ENCODE assay signal across 27 mouse cellular contexts in genomic region chr15:93755989-93756388, GRCm38 (mm10).
DNase-seq lines count a peak whose midpoint lies in the region; ATAC-seq lines count a peak whose summit lies in the region.
"Had no signal": no experiment of that assay in that cellular context is flagged by ENCODE, and none has a peak within 500 bp of the region (broad histone marks: within the 10 kb centered on the region; RNA-seq: fewer than 3 reads in every experiment).

No protein-coding gene starts in this region.

- no peaks in the 10 kb centered on the region for H3K4me1 ChIP-seq in forebrain, embryonic 15.5 days
- H3K4me1 ChIP-seq in forebrain, embryonic 10.5 days: no peaks in the 10 kb centered on the region
- peaks cover 3% of the 10 kb centered on the region; the same call in 1 of the 2 replicates for H3K4me1 ChIP-seq in kidney, embryonic 15.5 days
- H3K4me1 ChIP-seq in midbrain, embryonic 10.5 days: no peaks in the 10 kb centered on the region

- no peaks in the 10 kb centered on the region for H3K36me3 ChIP-seq in forebrain, embryonic 15.5 days
- H3K36me3 ChIP-seq in forebrain, embryonic 10.5 days (replicated peaks): no peaks in the 10 kb centered on the region
- no peaks in the 10 kb centered on the region for H3K36me3 ChIP-seq in kidney, embryonic 15.5 days
- no peaks in the 10 kb centered on the region for H3K36me3 ChIP-seq in midbrain, embryonic 10.5 days
- H3K36me3 ChIP-seq: embryonic facial prominence, embryonic 10.5 days; embryonic facial prominence, embryonic 15.5 days; limb, embryonic 10.5 days; limb, embryonic 15.5 days; liver, embryonic 13.5 days; neural tube, embryonic 15.5 days had no signal

- H3K27ac ChIP-seq in forebrain, embryonic 15.5 days (replicated peaks): no peak overlapping the region
- no peak overlapping the region for H3K27ac ChIP-seq in forebrain, embryonic 10.5 days
- no peak overlapping the region for H3K27ac ChIP-seq in kidney, embryonic 15.5 days
- no peak overlapping the region for H3K27ac ChIP-seq in midbrain, embryonic 10.5 days (replicated peaks)
- H3K27ac ChIP-seq: embryonic facial prominence, embryonic 10.5 days; embryonic facial prominence, embryonic 15.5 days; hindbrain, embryonic 14.5 days; limb, embryonic 10.5 days; limb, embryonic 15.5 days; liver, embryonic 13.5 days; neural tube, embryonic 15.5 days had no signal

- no peaks in the 10 kb centered on the region for H3K27me3 ChIP-seq in forebrain, embryonic 15.5 days
- H3K27me3 ChIP-seq in forebrain, embryonic 10.5 days (ENCODE audit: poor library complexity, severe bottlenecking): no peaks in the 10 kb centered on the region
- H3K27me3 ChIP-seq in kidney, embryonic 15.5 days: no peaks in the 10 kb centered on the region
- H3K27me3 ChIP-seq in midbrain, embryonic 10.5 days (ENCODE audit: low read depth, poor library complexity, severe bottlenecking): no peaks in the 10 kb centered on the region
- H3K27me3 ChIP-seq: embryonic facial prominence, embryonic 15.5 days; limb, embryonic 15.5 days; liver, embryonic 13.5 days; megakaryocyte, embryonic 14.5 days; neural tube, embryonic 15.5 days had no signal

- no peak for ATAC-seq in forebrain, embryonic 15.5 days (replicated peaks)
- ATAC-seq in kidney, embryonic 15.5 days (replicated peaks; ENCODE audit: low FRiP score): no peak
- ATAC-seq: lung, postnatal 0 days had no signal

- peak; percentile 30 for DNase-seq in adrenal gland, postnatal 10 days
- DNase-seq in adrenal gland, postnatal 36 days: no peak
- no peak for DNase-seq in forebrain, embryonic 10.5 days (ENCODE audit: extremely low spot score, low spot score)
- no peak for DNase-seq in kidney, postnatal 25 days
- DNase-seq in layer of hippocampus, adult 8-10 months (ENCODE audit: low spot score in 2 of 2): no peak
- no peak for DNase-seq in midbrain, embryonic 10.5 days (ENCODE audit: low spot score)
- DNase-seq: cerebellum, adult 18-20 months; gastrocnemius, postnatal 36 days; heart, postnatal 4 days; kidney, adult 18-20 months; layer of hippocampus, adult 9-11 months; liver, embryonic 13.5 days; lung, adult 18-20 months; lung, postnatal 4 days; midbrain, embryonic 14.5 days; retina, postnatal 1 day; right cerebral cortex, postnatal 14 days had no signal

- no peaks in the 10 kb centered on the region for H3K9me3 ChIP-seq in forebrain, embryonic 15.5 days
- no peaks in the 10 kb centered on the region for H3K9me3 ChIP-seq in forebrain, embryonic 10.5 days
- no peaks in the 10 kb centered on the region for H3K9me3 ChIP-seq in kidney, embryonic 15.5 days (replicated peaks)
- H3K9me3 ChIP-seq in midbrain, embryonic 10.5 days (replicated peaks): no peaks in the 10 kb centered on the region
- H3K9me3 ChIP-seq: embryonic facial prominence, embryonic 10.5 days; embryonic facial prominence, embryonic 15.5 days; limb, embryonic 10.5 days; limb, embryonic 15.5 days; liver, embryonic 13.5 days; megakaryocyte, embryonic 14.5 days; neural tube, embryonic 15.5 days had no signal

- no peak overlapping the region for H3K9ac ChIP-seq in forebrain, embryonic 15.5 days (replicated peaks)
- H3K9ac ChIP-seq in kidney, embryonic 15.5 days: no peak overlapping the region
- H3K9ac ChIP-seq: embryonic facial prominence, embryonic 15.5 days; hindbrain, embryonic 14.5 days; limb, embryonic 15.5 days; liver, embryonic 13.5 days; neural tube, embryonic 15.5 days had no signal

- peak overlapping the region; percentile 24 for H3K4me2 ChIP-seq in forebrain, embryonic 15.5 days (replicated peaks)
- H3K4me2 ChIP-seq in kidney, embryonic 15.5 days: 0 out of 2 replicates have a peak overlapping the region, but pooled peaks have one; percentile 3
- H3K4me2 ChIP-seq: embryonic facial prominence, embryonic 15.5 days; hindbrain, embryonic 14.5 days; limb, embryonic 15.5 days; liver, embryonic 13.5 days; neural tube, embryonic 15.5 days had no signal

- 0 out of 2 replicates have a peak overlapping the region, but pooled peaks have one; percentile 7 for H3K4me3 ChIP-seq in forebrain, embryonic 15.5 days
- no peak overlapping the region for H3K4me3 ChIP-seq in forebrain, embryonic 10.5 days
- no peak overlapping the region for H3K4me3 ChIP-seq in kidney, embryonic 15.5 days (replicated peaks)
- H3K4me3 ChIP-seq in midbrain, embryonic 10.5 days: no peak overlapping the region
- H3K4me3 ChIP-seq: embryonic facial prominence, embryonic 10.5 days; embryonic facial prominence, embryonic 15.5 days; limb, embryonic 10.5 days; limb, embryonic 15.5 days; liver, embryonic 13.5 days; megakaryocyte, embryonic 14.5 days; neural tube, embryonic 15.5 days had no signal

- 55% methylated on average over 5 of the region's 5 CpGs for WGBS in forebrain, embryonic 15.5 days
- WGBS in forebrain, embryonic 10.5 days: 72% methylated on average over 5 of the region's 5 CpGs
- WGBS in kidney, embryonic 15.5 days: 69% methylated on average over 5 of the region's 5 CpGs
- 74% methylated on average over 5 of the region's 5 CpGs for WGBS in midbrain, embryonic 10.5 days
